ENCODE assay signal across 21 mouse cellular contexts in genomic region chr11:108553881-108554280, GRCm38 (mm10).
DNase-seq lines count a peak whose midpoint lies in the region; ATAC-seq and TF ChIP-seq lines count a peak whose summit lies in the region.
"Had no signal": no experiment of that assay in that cellular context is flagged by ENCODE, and none has a peak within 500 bp of the region (broad histone marks: within the 10 kb centered on the region; RNA-seq: fewer than 3 reads in every experiment).

No protein-coding gene starts in this region.

- no peak overlapping the region for H3K4me3 ChIP-seq in embryonic facial prominence, embryonic 13.5 days
- no peak overlapping the region for H3K4me3 ChIP-seq in embryonic facial prominence, embryonic 10.5 days
- H3K4me3 ChIP-seq in CH12.LX (replicated peaks in 1 of 3; ENCODE audit: low read depth in 2 of 3, low read length in 2 of 3, poor library complexity in 1 of 3), result no peak overlapping the region
- no peak overlapping the region for H3K4me3 ChIP-seq in limb, embryonic 10.5 days
- H3K4me3 ChIP-seq in forebrain, embryonic 11.5 days (ENCODE audit: low read depth, low read length), result no peak overlapping the region

- peak overlapping the region; percentile 82 for H3K27ac ChIP-seq in embryonic facial prominence, embryonic 13.5 days
- no peak overlapping the region for H3K27ac ChIP-seq in embryonic facial prominence, embryonic 10.5 days (replicated peaks)
- H3K27ac ChIP-seq in CH12.LX (ENCODE audit: insufficient read depth, low read depth), result no peak overlapping the region
- peak overlapping the region; percentile 53; the same call in 1 of the 2 replicates for H3K27ac ChIP-seq in limb, embryonic 10.5 days
- no peak overlapping the region for H3K27ac ChIP-seq in forebrain, embryonic 11.5 days (ENCODE audit: low read depth, low read length)

- TF ChIP-seq EP300 in CH12.LX (IDR thresholded peaks at IDR 0.05; ENCODE audit: low read length), result peak; percentile 79

- no peak for TF ChIP-seq RAD21 in CH12.LX (IDR thresholded peaks at IDR 0.05; ENCODE audit: low read depth, low read length)

- H3K9me3 ChIP-seq in embryonic facial prominence, embryonic 13.5 days, result no peaks in the 10 kb centered on the region
- H3K9me3 ChIP-seq in embryonic facial prominence, embryonic 10.5 days, result no peaks in the 10 kb centered on the region
- H3K9me3 ChIP-seq in CH12.LX (replicated peaks; ENCODE audit: low read length), result no peaks in the 10 kb centered on the region
- H3K9me3 ChIP-seq in limb, embryonic 10.5 days (replicated peaks), result no peaks in the 10 kb centered on the region
- no peaks in the 10 kb centered on the region for H3K9me3 ChIP-seq in forebrain, embryonic 11.5 days (ENCODE audit: control insufficient read depth, low read length)

- 70% methylated on average over 1 of the region's 1 CpGs for WGBS in embryonic facial prominence, embryonic 13.5 days
- WGBS in embryonic facial prominence, embryonic 10.5 days, result 82% methylated on average over 1 of the region's 1 CpGs
- 91% methylated on average over 1 of the region's 1 CpGs for WGBS in limb, embryonic 10.5 days
- 95% methylated on average over 1 of the region's 1 CpGs for WGBS in forebrain, embryonic 11.5 days

- peaks cover 8% of the 10 kb centered on the region; the same call in 1 of the 2 replicates for H3K4me1 ChIP-seq in embryonic facial prominence, embryonic 13.5 days
- H3K4me1 ChIP-seq in embryonic facial prominence, embryonic 10.5 days, result peaks cover 13% of the 10 kb centered on the region
- H3K4me1 ChIP-seq in CH12.LX (ENCODE audit: control insufficient read depth in 1 of 2, insufficient read depth in 2 of 2), result peaks cover 6 to 21% of the 10 kb centered on the region in 2 experiments; a peak in 3 of 4 replicates
- H3K4me1 ChIP-seq in limb, embryonic 10.5 days, result peaks cover 22% of the 10 kb centered on the region
- no peaks in the 10 kb centered on the region; the same call in 1 of the 2 replicates for H3K4me1 ChIP-seq in forebrain, embryonic 11.5 days (replicated peaks; ENCODE audit: control insufficient read depth, insufficient read depth, low read length)

- TF ChIP-seq POLR2A in CH12.LX (IDR thresholded peaks at IDR 0.05; ENCODE audit: low read depth, low read length), result no peak

- ATAC-seq in embryonic facial prominence, embryonic 13.5 days (ENCODE audit: insufficient number of reproducible peaks, insufficient read depth, low FRiP score, low TSS enrichment, low read depth), result no peak
- no peak for ATAC-seq in forebrain, embryonic 11.5 days (replicated peaks; ENCODE audit: low FRiP score)
- ATAC-seq: activated CD4-positive, CD25-positive, alpha-beta regulatory T cell, adult 4 months; CD4-positive, CD25-positive, alpha-beta regulatory T cell, adult 4 months; Patski had no signal

- no peaks in the 10 kb centered on the region for H3K79me2 ChIP-seq in CH12.LX (replicated peaks; ENCODE audit: control insufficient read depth, extremely low read depth, insufficient read depth, poor library complexity, severe bottlenecking)

- dilution Hi-C loops in CH12.LX (cut with MboI; ENCODE audit: extremely low pct_ligation_motif_present, extremely low pct_unique_long_range_greater_than_20kb, low sequenced_read_pairs), result no loop called here

- H3K36me3 ChIP-seq in embryonic facial prominence, embryonic 13.5 days, result no peaks in the 10 kb centered on the region
- no peaks in the 10 kb centered on the region for H3K36me3 ChIP-seq in embryonic facial prominence, embryonic 10.5 days (replicated peaks)
- H3K36me3 ChIP-seq in CH12.LX (replicated peaks in 1 of 2; ENCODE audit: control insufficient read depth in 1 of 2, insufficient read depth in 1 of 2, low read length in 1 of 2), result no peaks in the 10 kb centered on the region
- no peaks in the 10 kb centered on the region for H3K36me3 ChIP-seq in limb, embryonic 10.5 days
- H3K36me3 ChIP-seq in forebrain, embryonic 11.5 days (ENCODE audit: control insufficient read depth, insufficient read depth, low read length), result no peaks in the 10 kb centered on the region
- H3K36me3 ChIP-seq: G1E had no signal

- in situ Hi-C loops in CH12.LX (cut with MboI; ENCODE audit: low pct_ligation_motif_present, low pct_unique_long_range_greater_than_20kb, low sequenced_read_pairs), result no loop called here

- no peak overlapping the region for H3K4me2 ChIP-seq in embryonic facial prominence, embryonic 13.5 days
- peak overlapping the region; percentile 74; the same call in 1 of the 2 replicates for H3K4me2 ChIP-seq in CH12.LX (ENCODE audit: insufficient read depth, low read depth, poor library complexity, severe bottlenecking)
- H3K4me2 ChIP-seq in forebrain, embryonic 11.5 days (ENCODE audit: low read depth, low read length, severe bottlenecking), result no peak overlapping the region

- no peak overlapping the region for H3K9ac ChIP-seq in embryonic facial prominence, embryonic 13.5 days
- peak overlapping the region; percentile 55; the same call in 1 of the 2 replicates for H3K9ac ChIP-seq in CH12.LX (ENCODE audit: insufficient read depth, low read depth)
- H3K9ac ChIP-seq in forebrain, embryonic 11.5 days (ENCODE audit: low read length), result no peak overlapping the region

- H3K27me3 ChIP-seq in embryonic facial prominence, embryonic 13.5 days, result no peaks in the 10 kb centered on the region
- no peaks in the 10 kb centered on the region for H3K27me3 ChIP-seq in embryonic facial prominence, embryonic 10.5 days (replicated peaks; ENCODE audit: low read depth, poor library complexity, severe bottlenecking)
- no peaks in the 10 kb centered on the region for H3K27me3 ChIP-seq in CH12.LX (replicated peaks)
- no peaks in the 10 kb centered on the region for H3K27me3 ChIP-seq in limb, embryonic 10.5 days (ENCODE audit: low read depth, poor library complexity, severe bottlenecking)
- H3K27me3 ChIP-seq in forebrain, embryonic 11.5 days (ENCODE audit: control insufficient read depth, insufficient read depth, low read length), result no peaks in the 10 kb centered on the region
- H3K27me3 ChIP-seq: Patski had no signal

- no peak for TF ChIP-seq CTCF in CH12.LX (conservative IDR thresholded peaks at IDR 0.05 in 1 of 2, IDR thresholded peaks at IDR 0.05 in 1 of 2; ENCODE audit: low read depth in 2 of 2, low read length in 2 of 2)

- no peak for DNase-seq in embryonic facial prominence, embryonic 10.5 days (ENCODE audit: low spot score)
- peak; percentile 47 for DNase-seq in CH12.LX (ENCODE audit: extremely low read depth)
- DNase-seq in limb, embryonic 10.5 days (ENCODE audit: low spot score), result no peak
- no peak for DNase-seq in forebrain, embryonic 11.5 days (ENCODE audit: low spot score)
- no peak for DNase-seq in urinary bladder, postnatal 10 days (ENCODE audit: low spot score)
- DNase-seq: adrenal gland, adult 2 months; adrenal gland, adult 8-10 months; adrenal gland, postnatal 10 days; adrenal gland, postnatal 14 days; adrenal gland, postnatal 25 days; adrenal gland, postnatal 36 days; B cell, adult 2 months; cerebellum, adult 11 months; cerebellum, adult 11-12 months; cerebellum, adult 18-20 months; cerebellum, adult 2 months had no signal

TF ChIP-seq in CH12.LX, 34 proteins besides CTCF, POLR2A, EP300 and RAD21:
- peak; percentile 79 for TF ChIP-seq JUN (IDR thresholded peaks at IDR 0.05; ENCODE audit: insufficient read depth, low read depth, low read length)
- TF ChIP-seq CHD2 (IDR thresholded peaks at IDR 0.05; ENCODE audit: low read length), result no peak
- TF ChIP-seq SMC3 (IDR thresholded peaks at IDR 0.05; ENCODE audit: low read depth, low read length), result no peak
- TF ChIP-seq ETS1 (conservative IDR thresholded peaks at IDR 0.05; ENCODE audit: low read depth, low read length), result peak; percentile 64
- no peak for TF ChIP-seq TCF12 (IDR thresholded peaks at IDR 0.05; ENCODE audit: low read depth, low read length)
- TF ChIP-seq IRF4 (IDR thresholded peaks at IDR 0.05; ENCODE audit: low read depth, low read length), result peak; percentile 92
- peak; percentile 92 for TF ChIP-seq JUND (conservative IDR thresholded peaks at IDR 0.05; ENCODE audit: low read depth, low read length)
- TF ChIP-seq MEF2A (IDR thresholded peaks at IDR 0.05; ENCODE audit: borderline replicate concordance, low read depth, low read length), result peak; percentile 88
- no peak for TF ChIP-seq PAX5 (IDR thresholded peaks at IDR 0.05; ENCODE audit: low read length)
- no peak for TF ChIP-seq HCFC1 (IDR thresholded peaks at IDR 0.05; ENCODE audit: low read depth, low read length)
- no peak for TF ChIP-seq USF2 (conservative IDR thresholded peaks at IDR 0.05; ENCODE audit: low read depth, low read length)
- peak; percentile 57 for TF ChIP-seq BHLHE40 (IDR thresholded peaks at IDR 0.05; ENCODE audit: low read depth, low read length)
- 0 out of 2 replicates have a peak, but pooled peaks have one; percentile 33 for TF ChIP-seq ZNF384 (IDR thresholded peaks at IDR 0.05; ENCODE audit: low read depth, low read length)
TF ChIP-seq in CH12.LX: peak in this region for 7.

Comparison
In these comparisons a context has a peak if more than half of its experiments do, and no peak if none do; other contexts are left out.
1. H3K27ac ChIP-seq: peak in embryonic facial prominence, embryonic 13.5 days (single experiment) and limb, embryonic 10.5 days (single experiment); none in embryonic facial prominence, embryonic 10.5 days (single experiment), CH12.LX (single experiment) and forebrain, embryonic 11.5 days (single experiment).